Mouse (Mus musculus): ENCODE results near the gene Slc28a2.
"Not testable (repeated sequence)": the region's sequence is repeated elsewhere in the genome, so short reads cannot be mapped to it uniquely, and the experiment has no call there.

The Slc28a2 gene

DNA sequence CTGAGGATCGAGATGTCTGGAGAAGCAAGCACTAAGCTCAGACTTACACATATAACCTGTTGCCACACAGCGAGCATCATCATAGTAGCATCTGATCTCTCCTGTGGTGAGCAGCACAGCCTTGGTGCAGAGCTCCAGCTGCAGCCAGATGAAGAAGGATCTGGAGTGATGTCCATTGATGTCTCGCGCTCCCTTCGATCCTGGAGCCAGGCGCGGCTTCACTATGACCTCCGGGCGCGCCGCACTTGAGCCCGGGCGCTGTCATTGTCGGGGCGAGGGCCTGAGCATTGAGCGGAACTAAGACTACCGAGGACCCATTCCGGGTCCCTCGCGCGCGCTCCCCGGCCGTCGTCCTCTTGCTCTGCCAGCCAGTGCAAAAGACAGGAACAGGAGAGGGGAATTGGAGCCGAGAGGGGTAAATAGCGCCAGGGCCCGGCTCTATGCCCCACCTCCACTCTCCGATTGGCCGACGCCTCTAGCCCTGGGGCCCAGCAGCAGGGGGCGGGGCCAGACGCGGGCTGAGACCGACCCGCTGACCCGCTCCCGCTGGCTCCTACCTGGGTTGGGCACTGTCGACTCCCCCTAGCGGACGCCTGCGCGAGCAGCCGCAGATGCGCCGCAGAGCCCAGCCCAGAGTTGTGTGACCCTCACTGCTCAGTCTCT lies 41.2 kb downstream of the Slc28a2 start:
- peak; percentile 78 to 86 for DNase-seq (ENCODE audit: low spot score in 2 of 2)

DNA sequence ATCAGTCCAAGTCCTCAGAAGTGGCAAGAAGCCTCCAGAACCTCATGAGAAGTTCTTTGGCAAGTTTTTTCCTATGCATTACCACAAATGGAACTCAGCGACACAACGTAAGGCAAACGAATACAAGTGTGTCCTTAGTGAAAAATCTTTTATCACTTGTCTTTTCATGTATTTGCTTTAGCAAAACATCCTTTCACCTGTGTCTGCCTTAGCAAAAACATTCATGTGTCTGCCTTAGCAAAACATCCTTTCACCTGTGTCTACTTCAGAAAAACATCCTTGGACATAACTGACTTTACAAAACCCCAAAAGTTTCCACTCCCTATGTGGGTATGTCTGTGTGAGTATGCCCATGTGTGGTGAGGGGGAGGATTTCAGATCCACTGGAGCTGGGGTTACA lies 42.9 kb downstream of the Slc28a2 start:
- DNase-seq (ENCODE audit: low spot score in 2 of 2) = no peak

DNA sequence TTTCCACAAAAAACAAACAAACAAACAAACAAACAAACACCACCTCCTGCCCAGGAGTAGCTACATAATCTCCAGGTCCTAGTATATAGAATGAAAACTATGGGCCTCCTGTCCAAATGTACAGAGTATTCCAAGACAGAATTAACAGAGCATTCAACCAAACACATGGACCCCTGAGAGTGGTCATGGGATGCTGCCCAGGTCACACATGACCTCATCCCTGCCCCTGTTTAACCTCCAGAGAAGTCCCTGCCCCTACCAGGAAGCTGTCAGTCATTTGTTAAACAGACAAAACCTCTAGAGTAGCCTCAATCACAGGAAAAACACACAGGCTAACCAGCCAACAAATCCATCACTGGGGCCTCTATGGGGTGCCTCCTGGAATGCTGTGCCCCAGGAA lies 50.3 kb downstream of the Slc28a2 start:
- no peak for DNase-seq (ENCODE audit: low spot score in 2 of 2)

DNA sequence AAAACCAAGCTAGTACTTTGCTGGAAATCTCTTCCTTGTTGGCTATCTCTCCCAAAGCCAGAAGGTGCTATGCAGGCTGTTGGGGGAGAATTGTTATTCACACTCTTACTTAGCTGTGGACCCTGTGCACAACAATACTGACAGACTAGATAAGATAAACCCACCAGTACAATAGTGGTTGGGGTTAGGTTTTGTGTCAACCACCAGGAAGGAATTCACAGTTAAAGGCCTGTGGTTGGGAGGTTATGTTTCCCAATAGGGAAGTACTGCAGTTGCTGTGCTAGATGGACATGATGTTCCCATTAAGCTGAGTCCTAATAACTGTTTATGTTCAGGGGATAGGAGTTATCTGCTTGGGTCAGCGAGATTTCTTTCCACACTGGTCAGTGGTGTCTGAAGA lies 57.5 kb downstream of the Slc28a2 start:
- not testable (repeated sequence) for DNase-seq (ENCODE audit: low spot score in 2 of 2)

DNA sequence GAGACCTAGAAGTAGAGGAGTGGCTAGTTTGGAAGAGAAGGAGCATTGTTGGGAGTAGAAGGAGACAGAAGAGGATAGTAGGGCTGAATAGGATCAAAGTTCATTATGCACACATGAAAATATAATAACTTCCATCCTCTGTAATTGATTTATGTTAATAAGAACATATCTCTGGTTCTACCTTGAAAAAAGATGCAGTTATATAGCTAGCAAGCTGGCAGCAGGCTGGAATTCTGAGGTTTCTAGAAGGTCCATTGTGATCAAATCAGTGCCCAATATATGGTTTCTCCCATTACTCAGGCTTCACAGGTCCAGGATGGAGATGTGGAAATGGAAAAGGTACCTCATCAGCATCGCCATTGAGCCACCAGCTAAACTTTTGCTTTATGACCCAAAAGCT lies 58.4 kb downstream of the Slc28a2 start, which contains the start of gene Gm14085:
Gene Gm14085, plus strand, starts transcription at position 301 of the 400 bp plus-strand sequence.
- DNase-seq (ENCODE audit: low spot score in 2 of 2) = no peak

DNA sequence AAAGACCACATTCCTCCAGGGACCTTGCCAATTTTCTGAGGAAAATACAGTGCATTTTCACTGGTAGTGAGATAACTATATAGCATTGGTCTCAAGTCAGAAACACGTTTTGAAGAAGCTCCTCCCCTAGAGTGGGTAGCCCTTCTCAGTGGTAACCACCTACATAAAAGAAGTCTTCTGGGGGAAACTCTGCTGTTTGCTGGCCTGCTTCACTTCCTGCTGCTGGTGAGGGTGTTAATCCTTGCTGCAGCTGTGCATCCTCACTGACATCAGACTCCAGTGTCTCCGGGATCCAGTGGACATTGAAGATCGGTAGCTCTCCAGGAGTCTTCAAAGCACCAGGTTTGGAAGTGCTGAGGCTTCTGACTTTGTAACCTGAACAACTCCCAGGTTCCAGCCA lies 59.4 kb downstream of the Slc28a2 start:
- not testable (repeated sequence) for DNase-seq (ENCODE audit: low spot score in 2 of 2)

DNA sequence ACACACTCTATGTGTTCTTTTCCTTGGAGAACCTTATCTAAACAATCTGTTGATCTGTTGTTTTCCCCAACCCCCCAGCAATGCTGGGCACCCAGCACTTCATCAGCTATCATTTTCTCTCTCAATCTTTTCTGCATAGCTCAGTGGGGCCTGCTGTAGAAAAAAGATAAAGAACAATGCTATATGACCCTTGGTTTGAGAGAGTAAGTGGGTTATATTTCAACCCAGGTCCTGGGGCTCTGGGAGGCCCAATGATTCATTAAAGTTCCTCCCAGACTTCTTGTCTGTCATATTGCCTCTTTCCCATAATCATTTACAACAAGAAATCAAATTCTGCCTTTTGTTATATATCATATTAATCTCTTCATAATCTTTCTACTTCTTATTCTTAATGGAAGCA lies 59.8 kb downstream of the Slc28a2 start:
- not testable (repeated sequence) for DNase-seq (ENCODE audit: low spot score in 2 of 2)

DNA sequence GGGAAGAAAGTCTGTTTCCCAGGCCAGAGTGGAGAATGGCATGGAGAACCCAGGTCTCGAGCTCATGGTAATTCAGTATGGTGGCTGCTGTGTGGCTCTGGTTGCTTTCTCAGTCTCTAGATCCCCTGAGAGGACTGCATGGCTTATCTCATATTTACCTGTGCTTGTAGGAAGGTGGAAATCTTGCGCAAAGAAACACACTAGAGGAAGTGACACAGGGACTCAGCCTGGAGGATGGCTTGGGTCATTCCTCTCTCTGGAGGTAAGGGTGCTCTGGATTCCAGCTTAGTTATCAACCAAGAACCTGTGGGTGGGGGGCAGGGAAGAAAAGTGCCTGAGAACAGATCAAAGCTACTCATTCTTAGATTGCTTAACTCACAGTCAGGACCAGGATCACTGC lies 60.4 kb downstream of the Slc28a2 start:
- DNase-seq (ENCODE audit: low spot score in 2 of 2) = no peak
